8 mouse cellular contexts compared by ENCODE assay signal in genomic region chr1:34432411-34432775, GRCm38 (mm10). TPM values are rescaled to one million over a fixed set of nuclear protein-coding genes. Genes with fewer than 3 reads are reported as not detected.
A peak's percentile ranks its signal among the peaks of the same experiment; 100 is the strongest.
DNase-seq lines count a peak whose midpoint lies in the region; ATAC-seq and TF ChIP-seq lines count a peak whose summit lies in the region.

No protein-coding gene starts in this region.

- no peaks in the 10 kb centered on the region for H3K36me3 ChIP-seq in kidney, adult 2 months (ENCODE audit: control insufficient read depth, insufficient read depth, low read length)
- peaks cover 31% of the 10 kb centered on the region for H3K36me3 ChIP-seq in heart, embryonic 10.5 days
- 0 out of 2 replicates have a peak, but pooled peaks cover 2% of the 10 kb centered on the region for H3K36me3 ChIP-seq in midbrain, embryonic 14.5 days (ENCODE audit: control insufficient read depth, insufficient read depth, low read length)

- WGBS in kidney, adult 2 months, result 53% methylated on average over 13 of the region's 13 CpGs
- 61% methylated on average over 13 of the region's 13 CpGs for WGBS in heart, embryonic 10.5 days
- WGBS in midbrain, embryonic 14.5 days, result 25% methylated on average over 13 of the region's 13 CpGs

- H3K4me3 ChIP-seq in kidney, adult 2 months (ENCODE audit: insufficient read depth, low read depth, low read length), result no peak overlapping the region
- peak overlapping the region; percentile 60 for H3K4me3 ChIP-seq in heart, embryonic 10.5 days
- H3K4me3 ChIP-seq in midbrain, embryonic 14.5 days (replicated peaks; ENCODE audit: low read depth, low read length), result peak overlapping the region; percentile 49

- no peak for TF ChIP-seq POLR2A in kidney, adult 2 months (IDR thresholded peaks at IDR 0.05; ENCODE audit: low read depth, low read length)

- H3K4me2 ChIP-seq in midbrain, embryonic 14.5 days (ENCODE audit: low read length), result peak overlapping the region; percentile 75

- no peaks in the 10 kb centered on the region for H3K27me3 ChIP-seq in kidney, adult 2 months (replicated peaks; ENCODE audit: control insufficient read depth, insufficient read depth, low read length)
- no peaks in the 10 kb centered on the region for H3K27me3 ChIP-seq in heart, embryonic 10.5 days (ENCODE audit: insufficient read depth, poor library complexity, severe bottlenecking)
- H3K27me3 ChIP-seq in midbrain, embryonic 14.5 days (ENCODE audit: control insufficient read depth, insufficient read depth, low read length), result no peaks in the 10 kb centered on the region

- no peak for TF ChIP-seq CTCF in kidney, adult 2 months (conservative IDR thresholded peaks at IDR 0.05; ENCODE audit: insufficient read depth, insufficient read length, low read depth, low read length)

- 0 out of 2 replicates have a peak, but pooled peaks cover 4% of the 10 kb centered on the region for H3K4me1 ChIP-seq in kidney, adult 2 months (ENCODE audit: control insufficient read depth, insufficient read depth, low read length)
- H3K4me1 ChIP-seq in heart, embryonic 10.5 days, result peaks cover 10% of the 10 kb centered on the region
- H3K4me1 ChIP-seq in midbrain, embryonic 14.5 days (ENCODE audit: control insufficient read depth, insufficient read depth, low read length), result peaks cover 7% of the 10 kb centered on the region; the same call in 1 of the 2 replicates

- peak overlapping the region; percentile 66 for H3K9ac ChIP-seq in midbrain, embryonic 14.5 days (replicated peaks; ENCODE audit: low read length)

- peaks cover 13% of the 10 kb centered on the region; the same call in 1 of the 2 replicates for H3K9me3 ChIP-seq in heart, embryonic 10.5 days
- peaks cover 21% of the 10 kb centered on the region for H3K9me3 ChIP-seq in midbrain, embryonic 14.5 days (ENCODE audit: control insufficient read depth, low read length)

- no peak for ATAC-seq in midbrain, embryonic 14.5 days (ENCODE audit: low FRiP score, low TSS enrichment)
- no peak for ATAC-seq in megakaryocyte progenitor cell, adult 5-6 weeks (replicated peaks; ENCODE audit: poor library complexity)

- peak; percentile 31 for DNase-seq in kidney, adult 2 months
- DNase-seq in kidney, adult 9 months, result no peak
- peak; percentile 2 for DNase-seq in brain, embryonic 18.5 days (ENCODE audit: low read depth, low spot score)
- DNase-seq in heart, embryonic 10.5 days (ENCODE audit: low spot score), result peak; percentile 65
- DNase-seq in kidney, postnatal 10 days, result peak; percentile 65
- peak; percentile 65 for DNase-seq in midbrain, embryonic 14.5 days
- no peak for DNase-seq in urinary bladder, postnatal 36 days (ENCODE audit: low spot score in 2 of 2)

- H3K27ac ChIP-seq in kidney, adult 2 months (ENCODE audit: insufficient read depth, low read depth, low read length), result no peak overlapping the region
- H3K27ac ChIP-seq in heart, embryonic 10.5 days, result peak overlapping the region; percentile 90
- H3K27ac ChIP-seq in midbrain, embryonic 14.5 days (replicated peaks; ENCODE audit: low read depth, low read length), result peak overlapping the region; percentile 81

RNA-seq across cellular contexts. Expression of gene Ccdc115, which starts 7.1 kb away (rescaled TPM):
- 20.0 and 21.7 TPM in 2 replicates for polyA plus RNA-seq in kidney, adult 2 months (2012; rRNA removed)
- 52.5 and 60.2 TPM in 2 replicates for polyA plus RNA-seq in heart, embryonic 10.5 days (2016; fragmentation: Nextera tagmentation; extraction: Ambion mirVana)
- 65.5 and 67.2 TPM in 2 replicates for polyA plus RNA-seq in midbrain, embryonic 14.5 days (2014; fragmentation: Nextera tagmentation; extraction: Ambion mirVana)
- total RNA-seq in megakaryocyte progenitor cell, adult 5-6 weeks (2015), result 52.4 and 54.5 TPM in 2 replicates
- 65.5 and 65.9 TPM in 2 replicates for total RNA-seq in megakaryocyte progenitor cell, adult 5-6 weeks (2017)

RNA-seq across cellular contexts. Expression of gene Imp4, which starts 7.3 kb away (rescaled TPM):
- polyA plus RNA-seq in kidney, adult 2 months (2012; rRNA removed), result 64.7 and 71.4 TPM in 2 replicates
- polyA plus RNA-seq in heart, embryonic 10.5 days (2016; fragmentation: Nextera tagmentation; extraction: Ambion mirVana), result 97.6 and 113 TPM in 2 replicates
- polyA plus RNA-seq in midbrain, embryonic 14.5 days (2014; fragmentation: Nextera tagmentation; extraction: Ambion mirVana), result 52.3 and 61.1 TPM in 2 replicates
- total RNA-seq in megakaryocyte progenitor cell, adult 5-6 weeks (2015), result 53.6 and 69.7 TPM in 2 replicates
- 29.5 and 32.1 TPM in 2 replicates for total RNA-seq in megakaryocyte progenitor cell, adult 5-6 weeks (2017)

RNA-seq across cellular contexts. Expression of gene Ptpn18, which starts 27.2 kb away (rescaled TPM):
- polyA plus RNA-seq in kidney, adult 2 months (2012; rRNA removed), result 42.4 and 44.6 TPM in 2 replicates
- 8.1 and 9.1 TPM in 2 replicates for polyA plus RNA-seq in heart, embryonic 10.5 days (2016; fragmentation: Nextera tagmentation; extraction: Ambion mirVana)
- polyA plus RNA-seq in midbrain, embryonic 14.5 days (2014; fragmentation: Nextera tagmentation; extraction: Ambion mirVana), result 3.0 and 4.0 TPM in 2 replicates
- 51.7 and 55.5 TPM in 2 replicates for total RNA-seq in megakaryocyte progenitor cell, adult 5-6 weeks (2015)
- 287 and 316 TPM in 2 replicates for total RNA-seq in megakaryocyte progenitor cell, adult 5-6 weeks (2017)

Comparison
In these comparisons a context has a peak if more than half of its experiments do, and no peak if none do; other contexts are left out.
1. DNase-seq: peak in kidney, adult 2 months (single experiment), brain, embryonic 18.5 days (single experiment), heart, embryonic 10.5 days (single experiment), kidney, postnatal 10 days (single experiment) and midbrain, embryonic 14.5 days (single experiment); none in kidney, adult 9 months (single experiment) and urinary bladder, postnatal 36 days (0 of 2).